Mouse (Mus musculus): ENCODE measurements around the gene Csrp2. TPM values are rescaled to one million over a fixed set of nuclear protein-coding genes. Genes with fewer than 3 reads are reported as not detected.

Gene Csrp2
- total RNA-seq, 1 experiment from 2014 or later, result 276 TPM

GRCm38 (mm10) chr10:110971483-110971882 is 51.9 kb downstream of the Csrp2 start:
- no peak for DNase-seq

DNA sequence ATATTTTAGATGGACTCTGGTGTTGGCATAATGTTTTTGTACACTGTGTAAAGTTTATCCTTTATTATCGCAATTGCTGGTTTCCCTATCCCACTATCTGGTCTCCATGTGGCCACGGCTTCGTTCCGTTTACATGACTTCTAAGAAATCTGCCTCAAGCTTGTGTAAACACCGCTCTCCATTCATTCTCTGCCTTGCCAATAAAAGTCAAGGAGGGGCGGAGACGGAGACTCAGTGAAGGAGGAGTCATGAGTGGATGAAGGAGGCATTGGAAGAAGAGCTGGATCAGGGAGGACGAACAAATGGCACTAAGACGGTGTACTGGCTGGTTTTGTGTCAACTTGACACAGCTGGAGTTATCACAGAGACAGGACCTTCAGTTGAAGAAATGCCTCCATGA is 52.4 kb downstream of the Csrp2 start:
- no peak for DNase-seq

GRCm38 (mm10) chr10:110974463-110974862 is 54.9 kb downstream of the Csrp2 start:
- DNase-seq, result peak; percentile 58

DNA sequence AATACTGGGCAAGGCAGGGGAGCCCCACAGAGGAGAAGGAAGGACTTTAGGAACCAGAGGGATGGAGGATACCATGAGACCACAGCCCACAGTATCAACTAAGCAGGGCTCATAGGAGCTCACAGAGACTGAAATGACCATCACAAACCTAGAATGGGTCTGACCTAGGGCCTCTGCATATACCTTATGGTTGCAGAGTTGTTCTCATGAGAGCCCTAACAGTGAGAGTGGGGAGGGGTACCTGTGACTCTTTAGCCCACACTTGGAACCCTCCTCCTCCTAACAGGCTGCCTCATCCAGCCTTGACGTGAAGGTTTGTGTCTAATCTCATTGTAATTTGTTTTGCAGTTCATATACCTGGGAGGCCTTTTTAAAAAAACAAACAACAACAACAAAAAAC is 55.3 kb downstream of the Csrp2 start:
- no peak for DNase-seq

DNA sequence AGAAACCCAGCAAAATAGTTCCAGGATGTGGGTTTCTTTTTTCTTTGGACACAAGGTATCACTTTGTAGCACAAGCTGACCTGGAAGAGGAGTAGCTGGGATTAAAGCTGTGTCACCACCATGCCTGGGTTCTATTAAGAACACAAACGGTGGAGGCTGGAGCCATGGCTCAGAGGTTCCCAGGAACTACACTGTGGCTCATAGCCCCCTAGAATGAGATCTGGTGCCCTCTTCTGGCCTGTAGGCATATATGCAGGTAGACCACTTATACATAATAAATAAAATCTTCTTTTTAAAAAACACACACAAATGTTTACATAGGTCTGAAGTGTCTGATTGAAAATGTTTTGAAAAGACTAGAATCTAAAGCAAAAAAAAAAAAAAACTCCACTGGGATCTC is 56.5 kb downstream of the Csrp2 start:
- DNase-seq, result peak; percentile 55

- no peak for DNase-seq
These were observed 57.8 kb downstream of the Csrp2 start for GRCm38 (mm10) chr10:110977379-110977778.

DNA sequence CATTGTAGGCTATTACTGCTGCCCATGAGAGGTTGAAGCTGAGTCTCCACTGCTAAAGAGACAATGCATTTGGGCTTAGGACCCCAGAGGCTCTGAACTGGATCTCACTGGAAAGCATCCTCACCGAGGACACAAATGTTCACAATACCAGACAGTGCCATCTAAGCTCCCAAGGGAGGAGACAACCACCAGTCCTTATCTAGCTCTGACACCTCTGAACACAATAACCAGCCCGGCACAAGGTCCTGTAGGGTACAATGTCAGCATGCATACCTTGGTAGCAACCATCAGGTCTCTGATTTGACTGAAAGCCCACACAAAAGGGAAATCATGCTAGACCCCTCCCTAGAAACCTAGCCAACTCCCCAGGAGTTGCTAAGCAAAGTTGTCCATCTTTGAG is 59.8 kb downstream of the Csrp2 start:
- no peak for DNase-seq

- no peak for DNase-seq
These were observed 60.9 kb downstream of the Csrp2 start for GRCm38 (mm10) chr10:110980441-110980840.

GRCm38 (mm10) chr10:110982771-110983170 is 63.2 kb downstream of the Csrp2 start:
- DNase-seq, result no peak

DNA sequence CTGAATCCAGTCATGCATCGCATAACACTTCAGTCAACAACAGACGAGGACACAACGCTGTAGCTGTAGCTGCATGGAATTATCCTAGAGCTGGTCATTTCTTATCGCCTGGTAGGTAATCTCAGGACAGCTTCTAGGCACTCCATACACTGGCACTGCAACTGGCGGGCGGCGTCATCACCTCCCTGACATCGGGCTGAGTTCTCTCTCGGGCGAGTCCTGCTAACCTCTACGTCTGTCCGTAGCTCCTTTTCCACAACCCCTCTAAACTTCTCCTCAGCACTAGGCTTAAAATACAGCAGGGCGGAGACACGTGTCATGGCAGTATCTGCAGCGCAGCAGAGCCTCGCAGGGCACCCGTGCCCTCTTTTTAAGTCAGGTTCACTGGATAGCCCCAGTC is 67.1 kb downstream of the Csrp2 start:
- DNase-seq, result no peak

Other genes with a start within 250 kb of the Csrp2 start
- gene E2f7, start 174.3 kb upstream of the Csrp2 start, total RNA-seq (2021), result 5.5 and 6.9 TPM in 2 replicates
- gene Zdhhc17, start 90.4 kb downstream of the Csrp2 start, total RNA-seq (2021), result 33.6 and 37.1 TPM in 2 replicates
- 28.2 and 29.0 TPM in 2 replicates for gene Osbpl8, start 245.0 kb downstream of the Csrp2 start, total RNA-seq (2021)

Data from adrenal gland, postnatal 14 days (tissue).